Mouse (Mus musculus) mesoderm, embryonic 11.5 days (tissue): ENCODE measurements around the gene Clpp.

Experiments used
- DNase-seq: peaks from one replicate; pipeline ENCODE4 v3.0.0-alpha.2; 2012; ENCODE audit warnings: low read depth, low spot score

The Clpp gene

DNA sequence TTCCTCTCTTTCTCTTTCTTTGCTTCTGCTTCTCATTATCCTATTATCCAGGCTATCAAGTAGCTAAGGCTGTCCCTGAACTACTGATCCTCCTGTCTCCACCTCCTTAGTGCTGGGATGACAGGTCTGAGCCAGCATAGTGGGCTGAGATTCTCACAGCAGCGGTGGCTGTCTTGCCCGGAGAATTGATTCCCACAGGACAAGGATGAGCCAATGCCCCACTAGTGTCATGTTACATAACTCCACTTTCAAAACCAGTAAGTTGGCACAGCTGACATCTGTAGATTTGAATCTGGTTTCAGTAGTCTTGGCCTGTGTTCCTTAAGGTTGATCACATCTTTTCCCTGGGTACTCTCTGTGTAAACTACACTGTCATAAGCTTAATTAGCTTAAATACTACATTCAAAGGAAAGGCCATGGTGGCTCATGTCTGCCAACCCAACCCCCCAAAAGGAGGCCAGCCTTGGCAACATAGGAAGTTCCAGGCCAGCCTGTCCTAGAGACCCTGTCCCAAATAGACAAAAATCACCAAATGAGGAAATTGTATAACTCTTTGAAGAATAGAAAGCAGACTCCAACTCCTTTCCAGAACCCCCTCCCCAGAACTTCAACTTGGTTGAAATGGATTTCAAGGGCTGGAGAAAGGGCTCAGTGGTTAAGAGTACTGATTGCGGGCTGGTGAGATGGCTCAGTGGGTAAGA, 3.9 kb upstream of the Clpp start:
- no peak for DNase-seq

DNA sequence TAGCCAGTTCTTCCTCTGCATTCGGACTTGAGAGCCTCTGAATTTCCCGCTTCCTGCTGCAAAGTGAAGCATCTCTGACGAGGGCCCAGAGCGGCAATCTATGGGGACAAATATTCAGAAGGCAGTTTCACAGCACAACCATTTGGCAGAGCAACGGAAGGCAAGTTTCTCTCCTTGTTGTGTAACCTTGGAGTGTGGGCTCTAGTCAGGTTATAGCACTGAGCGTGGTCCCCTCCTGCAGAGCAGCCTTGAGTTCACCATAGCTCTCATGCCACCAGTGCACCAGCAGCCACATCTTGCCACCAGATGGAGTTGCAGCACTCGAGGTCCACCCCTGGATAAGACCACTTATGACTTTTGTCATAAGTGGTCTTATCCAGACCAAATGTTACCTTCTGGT, 1.7 kb upstream of the Clpp start:
- DNase-seq = no peak

DNA sequence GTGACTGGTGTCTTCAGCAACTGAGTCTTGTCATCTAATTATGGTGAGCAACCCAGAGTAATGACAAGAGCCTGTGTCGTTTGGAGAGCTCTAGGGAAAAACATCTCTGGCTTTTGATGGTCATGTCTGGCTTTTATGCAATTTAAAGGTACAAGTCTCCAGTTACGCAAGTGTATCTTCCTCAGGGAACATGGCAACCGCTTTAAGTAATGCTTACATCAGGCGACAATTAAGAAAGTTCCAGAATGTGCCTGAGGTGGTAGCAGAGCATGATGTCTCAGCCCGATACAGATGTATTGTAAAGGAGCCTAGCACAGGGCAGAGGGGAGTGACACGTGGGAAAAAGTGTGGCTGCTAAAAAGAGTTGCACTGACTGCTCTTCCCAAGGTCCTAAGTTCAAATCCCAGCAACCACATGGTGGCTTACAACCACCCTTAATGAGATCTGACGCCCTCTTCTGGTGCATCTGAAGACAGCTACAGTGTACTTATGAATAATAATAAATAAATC, 1.1 kb upstream of the Clpp start:
- DNase-seq = no peak

DNA sequence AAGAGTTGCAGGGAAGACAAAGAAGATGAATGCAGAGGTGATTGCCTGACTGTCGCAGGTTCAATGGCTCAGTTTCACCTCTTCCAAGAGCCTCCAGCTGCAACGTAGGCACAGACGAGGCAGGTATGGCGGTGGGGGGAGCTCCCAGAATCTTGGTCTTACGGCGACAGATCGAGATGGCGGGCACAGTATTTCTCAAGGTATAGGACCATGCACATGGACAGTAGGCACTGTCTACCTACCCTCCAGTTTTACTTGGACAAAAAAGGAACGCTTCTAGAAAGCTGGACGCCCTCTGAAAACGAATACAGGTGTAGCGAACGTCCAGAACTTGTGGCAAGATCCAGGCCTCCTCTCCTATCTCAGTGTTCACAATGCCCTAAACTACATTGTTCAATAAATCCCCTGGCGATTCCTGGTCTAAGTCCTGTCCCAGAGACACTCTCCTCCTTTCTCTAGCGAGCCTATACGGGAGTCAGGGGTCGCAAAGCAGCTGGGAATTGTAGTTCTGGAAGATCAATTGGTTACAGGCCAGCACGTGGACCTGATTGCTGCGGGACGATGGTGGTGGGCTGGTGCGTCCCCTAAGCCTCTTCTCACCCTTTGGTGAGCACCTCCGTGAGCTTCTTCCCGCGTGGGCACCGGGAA, 514 bp upstream of the Clpp start:
- peak; percentile 86 for DNase-seq

DNA sequence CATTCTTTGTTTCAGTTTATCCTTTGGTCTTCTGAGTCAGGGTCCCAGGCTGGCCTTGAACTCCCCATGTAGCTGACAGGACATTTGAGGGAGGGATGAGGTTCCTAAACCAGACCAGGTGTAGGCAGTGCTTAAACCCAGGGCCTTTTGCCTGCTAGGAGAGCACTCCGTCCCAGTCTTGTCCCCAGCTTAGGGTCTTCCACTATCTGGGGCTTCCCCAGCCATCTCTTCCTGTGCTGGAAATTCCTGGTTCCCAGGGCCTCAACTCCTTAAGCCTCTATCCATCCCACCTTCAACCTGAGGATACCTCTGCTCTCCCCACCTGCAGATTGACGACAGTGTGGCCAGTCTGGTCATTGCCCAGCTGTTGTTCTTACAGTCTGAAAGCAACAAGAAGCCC, 861 bp downstream of the Clpp start:
- no peak for DNase-seq

DNA sequence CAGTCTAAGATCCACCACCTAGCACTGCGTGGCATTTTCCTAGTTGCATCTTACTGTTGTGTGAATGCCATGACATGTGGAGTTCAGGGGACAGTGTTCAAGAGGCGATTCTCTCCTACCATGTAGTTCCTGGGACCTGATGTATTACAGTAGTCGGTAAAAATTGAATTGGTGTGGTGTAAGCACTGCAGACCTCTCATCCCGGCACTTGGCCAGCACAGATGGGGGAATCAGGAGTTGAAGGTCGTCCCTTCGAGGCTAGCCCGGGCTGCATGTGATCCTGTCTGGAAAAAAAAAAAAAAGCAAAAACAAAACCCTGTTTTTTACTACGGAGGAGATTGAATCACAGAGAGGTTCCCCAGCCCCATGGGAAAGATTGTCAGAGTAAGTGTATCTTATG, 4.9 kb downstream of the Clpp start:
- DNase-seq = no peak

DNA sequence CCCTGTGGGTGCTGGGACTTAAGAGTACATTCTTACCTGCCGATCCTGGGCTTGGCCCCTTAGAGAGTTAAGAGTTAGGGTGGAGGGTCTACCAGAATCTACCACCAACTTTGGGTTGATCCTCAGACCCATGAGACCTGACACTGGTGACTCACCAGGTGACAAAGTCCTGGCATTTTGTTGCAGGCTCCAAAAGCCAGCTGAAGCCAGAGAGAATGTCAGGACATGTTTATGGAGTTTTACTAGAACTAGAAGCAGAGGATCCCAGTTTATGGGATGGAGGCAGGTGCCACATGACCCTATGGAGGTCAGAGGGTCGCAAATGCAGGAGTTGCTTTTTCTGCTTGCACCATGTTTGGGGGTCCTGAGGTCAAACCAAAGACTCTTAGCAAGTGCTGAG, 6.4 kb downstream of the Clpp start:
- DNase-seq = no peak

DNA sequence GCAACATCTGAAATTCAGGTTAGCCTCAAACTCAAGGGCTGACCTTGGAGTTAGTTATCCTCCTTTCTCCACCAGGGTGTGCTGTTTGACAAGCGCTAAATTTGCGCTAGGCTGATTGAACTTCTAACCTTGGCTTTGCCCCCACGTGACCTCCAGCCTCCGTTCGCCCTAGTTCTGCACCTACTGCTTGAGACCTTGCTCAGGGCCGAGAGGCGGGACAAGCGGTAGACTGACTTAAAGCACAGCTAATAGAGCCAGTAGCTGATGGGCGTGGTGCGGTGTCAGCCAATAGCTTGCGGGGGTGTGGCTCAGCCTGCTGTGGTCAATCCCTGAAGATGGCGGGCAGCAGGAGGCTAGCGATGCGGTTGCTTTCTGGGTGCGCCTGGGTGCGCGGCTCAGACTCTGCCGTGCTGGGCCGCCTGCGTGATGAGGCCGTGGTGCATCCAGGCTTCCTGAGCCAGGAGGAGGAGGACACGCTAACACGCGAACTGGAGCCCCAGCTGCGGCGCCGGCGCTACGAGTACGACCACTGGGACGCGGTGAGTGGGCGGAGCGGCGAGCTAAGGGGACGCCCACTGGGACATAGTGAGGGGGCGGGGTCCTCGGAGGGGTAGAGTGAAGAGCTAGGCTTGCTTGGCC, 7.0 kb downstream of the Clpp start, which contains the start of gene Alkbh7:
Alkbh7 (plus strand) TSS at position 311 of the 639 bp plus-strand sequence.
- DNase-seq = peak; percentile 97

DNA sequence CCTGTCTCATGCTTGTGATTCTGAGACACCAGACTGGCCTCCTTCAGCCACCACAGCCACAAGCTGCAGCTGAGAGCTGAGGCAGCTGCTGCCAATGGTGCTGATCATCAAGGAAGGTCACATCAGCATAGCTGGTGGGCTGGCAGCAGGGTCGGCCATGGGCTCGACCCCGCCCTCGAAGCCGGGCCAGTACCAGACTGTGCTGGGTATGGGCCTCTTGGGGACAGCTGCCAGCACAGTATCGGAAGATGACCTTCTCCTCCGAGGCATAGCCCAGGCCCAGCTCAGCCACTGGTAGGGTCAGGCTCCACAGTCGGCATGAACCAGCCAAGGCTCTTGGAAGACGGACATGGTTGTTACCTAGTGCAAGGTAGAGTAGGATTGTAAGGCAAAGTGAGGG, 9.3 kb downstream of the Clpp start:
- DNase-seq = no peak

DNA sequence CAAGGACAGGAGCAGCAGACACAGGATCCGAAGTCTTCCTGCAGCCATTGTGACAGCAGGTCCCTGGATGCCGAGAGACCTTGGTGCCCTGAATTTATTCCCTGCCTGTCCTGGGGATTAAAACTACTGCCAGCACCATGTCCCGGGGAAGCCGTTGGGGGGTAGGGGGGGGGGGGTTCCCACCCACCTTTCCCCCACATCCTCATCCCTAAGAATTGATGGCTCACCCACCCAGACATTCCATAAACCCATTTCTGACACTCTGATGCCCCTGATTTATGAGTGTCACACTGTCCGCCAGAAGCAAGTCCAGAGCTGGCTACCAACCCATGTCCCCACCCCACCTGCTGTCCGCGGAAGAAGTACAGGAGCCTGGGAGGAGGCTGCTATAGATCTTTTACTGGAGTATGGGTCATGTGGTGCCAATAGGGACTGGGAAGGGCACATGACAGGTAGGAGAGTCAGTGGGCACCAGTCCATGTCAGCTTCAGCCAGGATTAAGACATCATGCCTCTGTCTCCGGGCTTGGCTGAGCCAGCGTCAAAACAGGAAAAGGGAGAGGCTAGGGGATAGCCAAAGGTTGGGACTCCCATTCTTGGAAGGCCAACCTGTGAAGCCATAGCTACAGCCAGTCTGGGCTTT, 10.0 kb downstream of the Clpp start, which contains the start of gene Pspn:
Pspn (minus strand) TSS at position 51 of the 642 bp plus-strand sequence.
- no peak for DNase-seq

DNA sequence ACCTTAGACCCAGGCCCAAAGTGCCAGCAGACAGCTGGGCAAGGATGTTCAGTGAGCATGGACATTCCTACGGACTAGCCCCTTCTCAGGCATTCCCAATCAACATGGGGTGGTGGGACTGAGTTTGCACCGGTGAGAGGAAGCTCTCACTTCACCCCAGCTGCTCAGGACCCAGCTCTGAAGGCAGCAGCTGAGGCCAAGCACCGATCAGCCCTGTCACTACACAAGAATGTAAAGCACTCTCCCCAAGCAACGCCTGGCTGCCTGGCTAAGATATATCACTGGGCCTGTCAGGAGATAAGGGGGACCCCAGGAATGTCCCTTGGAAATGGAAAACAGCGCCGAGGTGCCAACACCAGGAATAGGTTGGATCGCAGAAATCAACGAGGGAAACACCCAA, 11.1 kb downstream of the Clpp start:
- no peak for DNase-seq

DNA sequence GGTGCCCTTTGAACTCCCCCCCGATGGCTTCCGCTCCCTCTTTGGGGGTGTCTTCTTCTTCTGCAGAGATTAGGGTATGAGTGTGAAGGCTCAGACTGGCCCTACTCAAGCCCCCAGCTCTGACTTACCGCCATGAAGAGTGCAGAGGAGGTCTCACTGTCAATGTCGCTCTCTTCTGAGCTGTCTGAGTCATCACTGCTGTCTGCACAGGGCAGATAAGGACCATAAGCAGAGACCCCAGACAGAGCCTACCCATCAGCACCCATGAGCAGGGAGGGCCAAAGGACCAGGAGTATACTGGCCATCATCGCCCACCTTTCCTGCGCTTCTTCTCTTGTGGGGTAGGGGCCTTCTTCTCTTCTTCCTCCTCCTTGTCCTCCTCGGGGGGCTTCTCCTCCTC, 13.9 kb downstream of the Clpp start:
- DNase-seq = no peak

DNA sequence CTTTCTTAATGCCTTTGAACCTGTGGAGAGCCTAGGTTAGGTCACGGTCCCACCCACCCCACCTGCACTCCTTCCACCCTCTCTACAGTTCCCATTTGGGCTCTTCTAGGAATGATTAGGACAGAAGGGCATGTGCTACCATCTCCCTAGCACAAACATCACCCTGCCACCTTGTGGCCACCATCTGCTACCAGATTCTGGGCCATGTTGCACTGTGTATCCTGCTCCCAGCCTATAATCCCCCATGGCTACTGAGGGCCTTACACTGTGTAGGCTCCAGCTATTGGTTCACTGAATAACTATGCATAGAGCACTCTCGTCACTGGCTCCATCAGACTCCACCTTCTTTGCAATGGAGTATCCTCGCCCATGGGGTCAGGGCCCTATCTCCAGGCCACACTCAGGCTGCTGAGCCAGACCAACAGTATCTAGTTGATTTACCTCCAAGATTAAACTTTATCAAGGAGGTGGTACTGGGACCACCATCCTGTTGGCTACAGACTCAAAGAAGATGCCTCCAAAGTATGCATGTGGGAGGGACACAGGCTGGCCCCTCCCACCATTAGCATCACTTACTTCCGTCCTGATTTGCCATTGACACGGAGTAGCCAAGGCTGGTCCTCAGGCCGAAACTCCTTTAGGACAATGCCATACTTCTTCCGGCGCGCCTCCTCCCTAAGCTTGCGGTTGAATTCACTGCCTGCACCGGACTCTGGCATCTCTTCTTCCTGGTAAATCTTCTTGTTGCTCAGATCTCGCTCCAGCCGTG, 17.2 kb downstream of the Clpp start:
- DNase-seq = no peak

DNA sequence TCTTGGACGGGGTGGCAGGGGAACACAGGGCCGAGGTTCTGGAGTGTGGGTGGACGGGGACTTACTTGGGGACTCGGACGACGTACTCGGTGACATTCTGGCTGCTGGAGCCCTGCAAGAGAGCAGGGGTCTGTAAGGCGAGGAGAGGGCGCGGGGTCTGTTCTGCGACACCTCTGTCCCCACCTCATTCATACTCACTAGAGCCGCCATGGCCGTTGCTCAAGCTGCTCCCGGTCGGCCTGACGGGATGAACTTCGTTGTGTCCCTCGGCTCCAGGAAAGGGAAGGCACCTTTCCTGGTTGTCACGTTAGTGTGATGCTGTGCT, 20.8 kb downstream of the Clpp start:
- no peak for DNase-seq

DNA sequence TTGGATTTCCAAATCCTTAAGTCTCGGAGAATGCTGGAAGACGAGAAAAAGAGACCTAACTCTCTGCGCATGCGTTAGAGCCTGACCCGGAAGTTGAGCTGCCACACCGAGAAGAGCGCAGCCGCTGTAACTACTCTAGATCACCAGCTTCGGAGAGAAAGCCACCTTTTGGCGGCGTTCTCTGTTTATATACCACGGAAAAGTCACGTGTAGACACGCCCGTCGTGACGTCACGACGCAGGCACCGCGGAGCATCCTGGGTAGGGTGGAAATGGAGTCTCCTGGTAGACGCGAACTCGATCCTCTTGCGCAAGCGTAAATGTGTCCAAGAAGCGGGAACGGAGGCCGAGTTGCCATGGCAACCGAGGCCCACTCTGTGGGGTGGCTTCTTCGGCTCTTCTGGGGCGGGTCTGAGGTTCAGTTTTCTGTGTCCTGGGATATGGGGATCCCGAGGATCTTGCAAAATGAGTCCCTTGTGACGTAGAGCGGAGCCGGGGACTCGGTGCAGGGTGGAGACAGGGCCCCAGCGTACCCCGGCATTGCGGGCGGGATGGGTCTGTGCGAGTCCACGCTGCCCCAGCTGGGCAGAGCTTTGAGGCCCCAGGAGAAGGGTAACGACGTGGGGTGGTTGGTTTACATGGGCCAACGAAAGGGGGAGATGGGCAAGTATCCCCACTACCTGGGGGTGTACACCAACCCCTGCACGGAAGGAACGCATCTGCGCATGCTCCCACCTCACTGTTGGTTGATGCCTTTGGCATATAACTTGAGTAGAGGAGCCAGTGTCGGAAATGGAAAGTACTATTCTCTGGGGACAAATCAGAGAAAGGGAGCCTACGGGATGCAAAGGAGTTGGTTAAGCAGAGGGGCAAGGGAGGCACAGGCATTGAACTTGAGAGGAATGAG, 21.4 kb downstream of the Clpp start, which contains the start of the genes Gtf2f1 and Gm17949:
Gtf2f1 (minus strand) TSS at position 53 of the 906 bp plus-strand sequence.
Gm17949 (plus strand) TSS at position 234 of the 906 bp plus-strand sequence.
- DNase-seq = peak; percentile 100

DNA sequence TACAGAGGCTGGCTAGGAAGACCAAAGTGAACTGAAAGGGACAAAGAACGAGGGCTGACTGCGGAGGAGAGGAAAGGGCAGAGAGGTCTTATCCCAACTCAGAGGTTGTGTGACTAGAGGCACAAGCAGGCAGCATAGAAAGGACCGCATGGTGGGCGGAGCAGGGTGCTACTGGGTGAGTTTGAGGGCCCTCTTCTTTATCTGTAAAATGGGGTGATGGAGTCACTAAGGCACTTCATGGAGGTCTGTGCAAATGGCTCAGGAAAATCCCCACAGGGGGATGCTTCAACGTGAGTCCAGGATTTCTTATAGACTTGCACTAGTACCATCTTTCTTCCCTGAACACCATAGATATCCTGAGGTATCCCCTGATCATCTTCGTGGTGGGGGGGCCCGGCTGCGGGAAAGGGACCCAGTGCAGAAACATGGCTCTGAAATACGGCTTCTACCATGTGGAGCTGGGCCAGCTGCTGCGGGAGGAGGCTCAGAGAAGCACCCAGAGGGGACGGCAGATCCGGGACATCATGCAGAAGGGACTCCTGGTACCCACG, 22.2 kb downstream of the Clpp start:
- no peak for DNase-seq

DNA sequence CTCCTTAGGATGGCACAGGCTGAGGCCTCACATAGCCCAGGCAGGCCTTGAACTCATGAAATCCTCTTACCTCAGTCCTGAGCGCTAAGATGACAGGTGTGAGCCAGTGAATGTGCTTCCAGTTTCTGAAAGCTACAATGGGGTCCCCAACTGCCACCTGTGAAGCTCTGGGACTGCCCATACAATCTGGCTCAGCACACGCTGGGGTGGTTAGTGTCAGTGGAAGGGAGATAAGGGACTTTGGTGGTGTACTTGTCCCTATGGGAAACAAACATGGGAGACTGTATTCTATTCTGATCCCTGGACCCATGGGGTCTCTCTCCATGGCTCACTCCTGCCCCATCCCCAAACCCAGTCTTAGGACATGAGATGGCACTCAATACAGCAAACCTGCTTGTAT, 29.6 kb downstream of the Clpp start:
- no peak for DNase-seq

DNA sequence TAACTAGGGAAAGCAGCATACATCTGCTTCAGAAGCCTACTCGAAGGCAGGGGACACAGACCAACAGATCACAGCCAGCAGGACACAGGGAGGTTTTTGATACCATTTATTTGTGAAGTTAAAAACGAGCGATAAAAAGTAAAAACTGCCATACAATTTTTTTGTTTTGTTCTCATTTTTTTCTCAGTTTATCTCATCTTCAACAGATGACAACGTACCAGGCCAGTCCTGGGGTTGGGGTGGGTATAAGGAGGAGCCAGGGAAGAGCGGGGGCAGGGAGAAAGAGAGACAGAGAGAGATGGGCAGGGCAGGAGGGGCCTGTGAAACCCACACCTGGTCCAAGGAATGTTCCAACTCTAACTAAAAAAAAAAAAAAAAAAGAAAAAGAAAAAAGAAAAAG, 30.9 kb downstream of the Clpp start:
- no peak for DNase-seq

DNA sequence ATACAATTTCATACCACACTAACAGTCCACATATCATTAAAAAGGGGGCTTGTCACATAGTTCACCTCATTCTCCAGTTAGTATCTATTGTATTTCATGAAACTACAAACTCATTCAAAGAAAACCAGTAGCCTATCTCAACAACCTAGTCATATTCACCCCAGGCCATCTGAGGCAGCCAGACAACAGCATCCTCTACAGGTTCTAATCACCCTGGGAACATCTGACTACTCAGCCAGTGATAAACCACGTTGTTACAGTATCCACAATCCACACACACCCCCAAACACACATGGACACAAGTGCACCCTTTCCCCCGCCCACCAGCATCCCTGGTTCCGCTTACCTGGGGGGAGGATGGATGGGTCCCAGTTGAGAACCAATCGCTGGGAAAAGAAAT, 37.4 kb downstream of the Clpp start:
- DNase-seq = no peak

DNA sequence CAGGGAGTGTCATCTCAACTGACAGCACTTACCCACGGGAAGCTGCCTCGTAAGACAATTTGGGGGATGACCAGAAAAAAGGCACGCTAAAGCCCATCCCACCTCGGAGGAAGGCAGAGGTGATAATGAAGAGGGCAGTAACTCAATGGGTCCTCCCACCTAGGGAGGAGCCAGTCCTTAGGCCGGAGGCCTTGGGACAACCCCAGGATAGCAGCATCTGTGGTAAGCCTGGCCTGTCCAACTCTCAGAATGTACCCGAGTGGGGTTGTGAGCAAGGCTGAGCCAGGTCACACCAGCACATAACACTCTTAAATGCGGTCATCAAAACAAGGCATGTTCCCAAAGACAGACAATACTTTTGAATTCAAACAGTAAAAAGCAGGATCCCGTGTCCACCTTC, 39.6 kb downstream of the Clpp start:
- DNase-seq = no peak
